Mouse (Mus musculus) forebrain, postnatal 0 days (tissue): Measurements from ENCODE around the gene Zfp579. TPM values are rescaled to one million over a fixed set of nuclear protein-coding genes. Genes with fewer than 3 reads are reported as not detected.

ENCODE experiments used
- ATAC-seq: fragments of 200-750 bp; cut with Nextera tagmentation; 2 replicates; pipeline ENCODE4 v1.8.0; 2017; ENCODE audit warnings: mild to moderate bottlenecking, moderate library complexity
- DNase-seq: peaks from one replicate; pipeline ENCODE4 v3.0.0-alpha.2; 2015
- H3K27ac ChIP-seq: fragments of 300-500 bp; sonication (generic); 2 replicates; pipeline ENCODE4 v1.5.1; 2014; ENCODE audit warnings: low read depth, mild to moderate bottlenecking, antibody characterized with exemption, low read length, moderate library complexity, mixed read lengths
- H3K27me3 ChIP-seq: fragments of 300-500 bp; sonication (generic); 2 replicates; pipeline ENCODE4 v1.6.1; 2014; ENCODE audit warnings: mild to moderate bottlenecking, low read length, mixed read lengths; ENCODE audit not compliant: insufficient read depth
- H3K36me3 ChIP-seq: fragments of 300-500 bp; sonication (generic); 2 replicates; pipeline ENCODE4 v1.6.1; 2014; ENCODE audit warnings: mild to moderate bottlenecking, moderate library complexity; ENCODE audit not compliant: insufficient read depth
- H3K4me1 ChIP-seq: fragments of 300-500 bp; sonication (generic); 2 replicates; pipeline ENCODE4 v1.6.1; 2014; ENCODE audit warnings: antibody characterized with exemption; ENCODE audit not compliant: insufficient read depth
- H3K4me2 ChIP-seq: fragments of 300-500 bp; sonication (generic); 2 replicates; pipeline ENCODE4 v1.6.1; 2014; ENCODE audit warnings: low read depth, mild to moderate bottlenecking, moderate library complexity
- H3K4me3 ChIP-seq: fragments of 300-500 bp; sonication (generic); 2 replicates; pipeline ENCODE4 v1.5.1; 2014; ENCODE audit warnings: low read depth, low read length, mixed read lengths
- H3K9ac ChIP-seq: fragments of 300-500 bp; sonication (generic); 2 replicates; pipeline ENCODE4 v1.6.1; 2014; ENCODE audit warnings: mild to moderate bottlenecking
- H3K9me3 ChIP-seq: fragments of 300-500 bp; sonication (generic); 2 replicates; pipeline ENCODE4 v1.6.1; 2016; ENCODE audit warnings: low read length
- CTCF ChIP-seq: sonication (generic); IDR thresholded peaks from 2 replicates; pipeline ENCODE4 v1.5.1; 2016; ENCODE audit warnings: antibody characterized with exemption, control low read depth, low read depth
- WGBS: fragments of 180-500 bp; shearing (Covaris S2); extraction: QIAGEN DNeasy Blood & Tissue Kit; methylation state at CpG from one replicate; pipeline ENCODE4 v1.1.7; 2014; 5-methylcytosine and 5-hydroxymethylcytosine counted together
- polyA plus RNA-seq: library from polyadenylated mRNA; unstranded; fragments of >200 nt; fragmentation: Nextera tagmentation; extraction: Ambion mirVana; gene quantifications from 2 replicates; pipeline ENCODE4 v1.2.1, GENCODE M21; 2015
- total RNA-seq: library from RNA; depleted of rRNA; stranded (reverse); fragments of >200 nt; gene quantifications from 2 replicates; pipeline ENCODE4 v1.2.3, GENCODE M21; 2014

Gene Zfp579
- total and polyA plus RNA-seq, 2 experiments from 2014 or later, result 34.6 to 42.6 TPM

DNA sequence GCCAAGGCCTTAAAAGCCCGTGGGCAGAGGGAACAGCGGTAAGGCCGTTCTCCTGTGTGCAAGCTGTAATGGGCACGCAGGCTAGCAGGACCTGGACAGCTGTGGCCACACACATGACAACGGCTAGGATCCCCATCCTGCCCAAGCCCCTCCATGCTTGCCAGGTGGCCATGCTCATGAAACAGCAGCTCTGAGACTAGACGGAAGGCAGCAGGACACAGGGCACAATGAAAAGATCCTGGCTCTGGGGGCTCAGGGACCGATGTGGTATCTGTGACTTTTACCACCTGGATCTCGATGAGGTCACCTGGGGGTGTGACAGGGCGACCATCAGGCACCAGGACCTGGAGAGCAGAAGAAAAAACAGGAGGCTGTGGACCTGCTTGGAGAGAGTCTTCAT lies 40.2 kb upstream of the Zfp579 start:
- no peak overlapping the region for H3K4me2 ChIP-seq

GRCm38 (mm10) chr7:5035628-5036027 lies 39.7 kb upstream of the Zfp579 start:
- Histone ChIP-seq H3K9ac (no peak overlapping the region), H3K27ac (no peak overlapping the region), H3K4me3 (no peak overlapping the region), H3K4me1 (peaks cover 11% of the 10 kb centered on the region; the same call in 1 of the 2 replicates), H3K27me3 (no peaks in the 10 kb centered on the region), H3K9me3 (no peaks in the 10 kb centered on the region), H3K36me3 (peaks cover 46% of the 10 kb centered on the region), H3K4me2 (no peak overlapping the region)
- ATAC-seq (no peak), DNase-seq (no peak)
- 97% methylated on average over 17 of the region's 17 CpGs for WGBS
- no peak for TF ChIP-seq CTCF

More for the DNA sequence above, 40.2 kb upstream of the Zfp579 start:
- no peak overlapping the region for H3K9ac ChIP-seq
- no peak overlapping the region for H3K4me3 ChIP-seq
- peaks cover 11% of the 10 kb centered on the region; the same call in 1 of the 2 replicates for H3K4me1 ChIP-seq
- 95% methylated on average over 9 of the region's 9 CpGs for WGBS
- TF ChIP-seq CTCF, result no peak
- ATAC-seq (no peak), DNase-seq (no peak)
- no peaks in the 10 kb centered on the region for H3K9me3 ChIP-seq
- no peak overlapping the region for H3K27ac ChIP-seq
- H3K27me3 ChIP-seq, result no peaks in the 10 kb centered on the region
- H3K36me3 ChIP-seq, result peaks cover 41% of the 10 kb centered on the region

DNA sequence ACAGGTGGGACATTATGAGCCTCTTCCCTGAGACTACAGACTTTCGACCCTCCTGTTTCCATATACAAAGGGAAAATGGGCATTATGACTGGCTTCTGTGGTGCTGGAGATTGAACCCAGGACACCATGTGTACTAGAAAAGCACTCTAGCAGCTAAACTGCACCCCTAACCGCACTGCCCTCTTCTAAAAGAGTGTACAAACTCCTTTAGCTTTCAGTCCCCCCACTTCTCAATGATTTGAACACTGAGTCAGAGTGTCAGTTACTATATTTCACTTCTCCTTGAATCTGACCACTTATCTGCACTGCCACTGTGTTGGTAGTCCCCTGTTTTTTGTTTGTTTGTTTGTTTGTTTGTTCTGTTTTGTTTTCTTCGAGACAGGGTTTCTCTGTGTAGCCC lies 37.9 kb upstream of the Zfp579 start, which contains the start of gene 4632433K11Rik:
Gene 4632433K11Rik (plus strand): TSS at position 301 of the 400 bp plus-strand sequence.
- Histone ChIP-seq H3K4me3 (no peak within 1 kb of the TSS), H3K9ac (no peak within 1 kb of the TSS), H3K27ac (no peak within 1 kb of the TSS), H3K27me3 (no peaks in the 10 kb centered on the region), H3K9me3 (0 out of 2 replicates have a peak, but pooled peaks cover 3% of the 10 kb centered on the region), H3K4me1 (peaks cover 10% of the 10 kb centered on the region; the same call in 1 of the 2 replicates), H3K36me3 (peaks cover 63% of the 10 kb centered on the region), H3K4me2 (no peak within 1 kb of the TSS)
- ATAC-seq, result no peak
- TF ChIP-seq CTCF, result no peak
- DNase-seq, result no peak
- 86% methylated on average over 3 of the region's 3 CpGs for WGBS

DNA sequence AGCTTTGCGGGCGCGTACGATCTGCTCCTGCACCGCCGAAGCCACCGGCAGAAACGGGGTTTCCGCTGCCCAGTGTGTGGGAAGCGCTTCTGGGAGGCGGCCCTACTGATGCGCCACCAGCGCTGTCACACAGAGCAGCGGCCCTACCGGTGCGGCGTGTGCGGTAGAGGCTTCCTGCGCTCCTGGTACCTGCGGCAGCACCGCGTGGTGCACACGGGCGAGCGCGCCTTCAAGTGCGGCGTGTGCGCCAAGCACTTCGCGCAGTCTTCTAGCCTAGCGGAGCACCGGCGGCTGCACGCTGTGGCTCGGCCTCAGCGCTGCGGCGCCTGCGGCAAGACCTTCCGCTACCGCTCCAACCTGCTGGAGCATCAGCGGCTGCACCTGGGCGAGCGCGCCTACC lies 35.5 kb upstream of the Zfp579 start:
- no peak for ATAC-seq
- no peak overlapping the region for H3K4me3 ChIP-seq
- H3K9ac ChIP-seq, result no peak overlapping the region
- no peak for TF ChIP-seq CTCF
- 80% methylated on average over 45 of the region's 46 CpGs for WGBS
- H3K36me3 ChIP-seq, result peaks cover 71% of the 10 kb centered on the region
- DNase-seq, result no peak
- H3K27ac ChIP-seq, result no peak overlapping the region
- 0 out of 2 replicates have a peak, but pooled peaks cover 3% of the 10 kb centered on the region for H3K9me3 ChIP-seq
- H3K27me3 ChIP-seq, result no peaks in the 10 kb centered on the region
- no peak overlapping the region for H3K4me2 ChIP-seq
- no peaks in the 10 kb centered on the region for H3K4me1 ChIP-seq

- DNase-seq (no peak), ATAC-seq (no peak)
- 88% methylated on average over 63 of the region's 63 CpGs for WGBS
Measured at GRCm38 (mm10) chr7:5030554-5031275, 34.8 kb upstream of the Zfp579 start.

DNA sequence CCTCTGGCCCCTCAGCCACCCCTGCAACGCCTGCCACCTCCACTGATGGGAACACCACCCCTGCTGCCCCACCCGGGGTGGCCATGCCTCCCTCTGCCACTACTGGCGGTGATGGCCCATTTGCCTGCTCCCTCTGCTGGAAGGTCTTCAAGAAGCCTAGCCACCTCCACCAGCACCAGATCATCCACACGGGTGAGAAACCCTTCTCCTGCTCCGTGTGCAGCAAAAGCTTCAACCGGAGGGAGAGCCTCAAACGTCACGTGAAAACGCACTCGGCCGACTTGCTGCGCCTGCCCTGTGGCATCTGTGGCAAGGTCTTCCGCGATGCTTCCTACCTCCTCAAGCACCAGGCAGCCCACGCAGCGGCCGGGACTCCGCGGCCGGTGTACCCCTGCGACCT lies 34.0 kb upstream of the Zfp579 start:
- no peak overlapping the region for H3K4me3 ChIP-seq
- H3K27ac ChIP-seq, result no peak overlapping the region
- no peaks in the 10 kb centered on the region for H3K4me1 ChIP-seq
- H3K36me3 ChIP-seq, result peaks cover 78% of the 10 kb centered on the region
- H3K4me2 ChIP-seq, result no peak overlapping the region
- H3K27me3 ChIP-seq, result no peaks in the 10 kb centered on the region
- 94% methylated on average over 21 of the region's 21 CpGs for WGBS
- ATAC-seq, result no peak
- H3K9ac ChIP-seq, result no peak overlapping the region
- H3K9me3 ChIP-seq, result 0 out of 2 replicates have a peak, but pooled peaks cover 3% of the 10 kb centered on the region
- no peak for DNase-seq
- TF ChIP-seq CTCF, result 0 out of 2 replicates have a peak, but pooled peaks have one; percentile 15

More at GRCm38 (mm10) chr7:5030554-5031275, 34.8 kb upstream of the Zfp579 start:
- no peaks in the 10 kb centered on the region for H3K27me3 ChIP-seq
- H3K9me3 ChIP-seq, result 0 out of 2 replicates have a peak, but pooled peaks cover 3% of the 10 kb centered on the region
- H3K4me2 ChIP-seq, result no peak overlapping the region
- no peak overlapping the region for H3K4me3 ChIP-seq
- peaks cover 77% of the 10 kb centered on the region for H3K36me3 ChIP-seq
- no peak overlapping the region for H3K9ac ChIP-seq
- H3K4me1 ChIP-seq, result no peaks in the 10 kb centered on the region
- H3K27ac ChIP-seq, result no peak overlapping the region
- no peak for TF ChIP-seq CTCF

GRCm38 (mm10) chr7:5029543-5029942 lies 33.6 kb upstream of the Zfp579 start:
- no peak for TF ChIP-seq CTCF
- Histone ChIP-seq H3K4me1 (no peaks in the 10 kb centered on the region), H3K27ac (no peak overlapping the region), H3K9ac (no peak overlapping the region), H3K9me3 (0 out of 2 replicates have a peak, but pooled peaks cover 3% of the 10 kb centered on the region), H3K36me3 (peaks cover 78% of the 10 kb centered on the region), H3K27me3 (no peaks in the 10 kb centered on the region), H3K4me3 (no peak overlapping the region), H3K4me2 (no peak overlapping the region)
- no peak for ATAC-seq
- WGBS, result 96% methylated on average over 22 of the region's 22 CpGs
- DNase-seq, result no peak
